Mouse (Mus musculus) bone marrow macrophage, adult 2 months (primary cell): ENCODE data around the gene Capzb. TPM values are rescaled to one million over a fixed set of nuclear protein-coding genes. Genes with fewer than 3 reads are reported as not detected.
A peak's percentile ranks its signal among the peaks of the same experiment; 100 is the strongest.

Experiments
- H3K27ac ChIP-seq: 2 replicates; pipeline ENCODE4 v1.5.1; 2012; ENCODE audit warnings: low read depth, low read length; ENCODE audit not compliant: insufficient read depth
- H3K4me1 ChIP-seq: 2 replicates; pipeline ENCODE4 v1.6.1; 2012; ENCODE audit warnings: low read length; ENCODE audit not compliant: control insufficient read depth, insufficient read depth
- H3K4me3 ChIP-seq: 2 replicates; pipeline ENCODE4 v1.5.1; 2012; ENCODE audit warnings: mild to moderate bottlenecking, low read length, moderate library complexity; ENCODE audit not compliant: insufficient read depth
- CTCF ChIP-seq: IDR thresholded peaks from 2 replicates; pipeline ENCODE4 v1.5.1; 2012; ENCODE audit warnings: low read depth, mild to moderate bottlenecking, low read length, moderate library complexity
- POLR2A ChIP-seq: IDR thresholded peaks from 2 replicates; pipeline ENCODE4 v1.6.1; 2012; ENCODE audit warnings: mild to moderate bottlenecking, low read depth, low read length, borderline replicate concordance
- polyA plus RNA-seq: library from polyadenylated mRNA; stranded (reverse); fragments of >200 nt; gene quantifications from 2 replicates; pipeline ENCODE4 v1.2.4, GENCODE M21; 2012; ENCODE audit not compliant: missing spikeins, insufficient read depth, insufficient read length

Gene Capzb
- polyA plus RNA-seq, 1 experiment: 483 TPM

DNA sequence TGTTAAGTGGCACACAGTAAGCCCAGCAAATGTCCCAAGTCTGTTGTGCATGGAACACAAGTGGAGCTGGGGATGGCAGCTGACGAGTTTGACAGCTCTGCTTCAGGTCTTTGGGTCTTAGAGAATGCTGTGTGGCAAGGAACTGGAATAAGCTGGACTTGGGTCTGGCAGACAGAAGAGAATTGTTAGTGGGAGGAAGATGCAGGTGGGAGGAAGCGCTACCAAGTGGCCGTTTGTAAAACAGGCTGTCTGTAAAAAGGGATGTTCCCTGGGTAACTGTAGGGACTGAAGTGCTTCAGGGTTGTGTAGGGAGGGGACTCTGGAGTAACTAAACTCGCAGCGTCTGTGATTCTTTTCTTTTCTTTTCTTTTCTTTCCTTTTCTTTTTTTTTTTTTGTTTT lies 32.4 kb downstream of the Capzb start:
- H3K4me1 ChIP-seq: peaks cover 58% of the 10 kb centered on the region
- no peak for TF ChIP-seq POLR2A
- no peak for TF ChIP-seq CTCF
- H3K4me3 ChIP-seq: no peak overlapping the region
- H3K27ac ChIP-seq: no peak overlapping the region

DNA sequence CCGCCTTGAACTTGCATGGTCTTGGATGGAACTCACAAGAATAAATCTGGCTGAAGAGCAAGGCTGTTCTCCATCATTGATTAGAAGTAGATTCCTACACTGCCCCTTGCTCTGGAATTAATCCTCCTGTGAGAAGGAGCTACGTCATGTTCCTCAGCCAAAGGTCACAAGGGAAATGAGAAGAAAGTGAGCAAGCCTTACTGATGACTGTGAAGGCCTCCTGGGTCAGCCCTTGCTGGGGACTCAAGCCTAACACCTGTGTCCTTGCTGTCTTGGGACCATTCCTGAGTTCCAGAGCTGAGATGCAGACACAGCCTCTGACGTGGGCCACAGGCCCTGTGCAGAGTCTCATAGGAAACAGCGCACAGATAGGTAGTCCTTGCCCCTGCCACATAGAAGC lies 33.2 kb downstream of the Capzb start:
- no peak for TF ChIP-seq POLR2A
- TF ChIP-seq CTCF: no peak
- no peak overlapping the region for H3K4me3 ChIP-seq
- H3K27ac ChIP-seq: no peak overlapping the region
- peaks cover 58% of the 10 kb centered on the region for H3K4me1 ChIP-seq

DNA sequence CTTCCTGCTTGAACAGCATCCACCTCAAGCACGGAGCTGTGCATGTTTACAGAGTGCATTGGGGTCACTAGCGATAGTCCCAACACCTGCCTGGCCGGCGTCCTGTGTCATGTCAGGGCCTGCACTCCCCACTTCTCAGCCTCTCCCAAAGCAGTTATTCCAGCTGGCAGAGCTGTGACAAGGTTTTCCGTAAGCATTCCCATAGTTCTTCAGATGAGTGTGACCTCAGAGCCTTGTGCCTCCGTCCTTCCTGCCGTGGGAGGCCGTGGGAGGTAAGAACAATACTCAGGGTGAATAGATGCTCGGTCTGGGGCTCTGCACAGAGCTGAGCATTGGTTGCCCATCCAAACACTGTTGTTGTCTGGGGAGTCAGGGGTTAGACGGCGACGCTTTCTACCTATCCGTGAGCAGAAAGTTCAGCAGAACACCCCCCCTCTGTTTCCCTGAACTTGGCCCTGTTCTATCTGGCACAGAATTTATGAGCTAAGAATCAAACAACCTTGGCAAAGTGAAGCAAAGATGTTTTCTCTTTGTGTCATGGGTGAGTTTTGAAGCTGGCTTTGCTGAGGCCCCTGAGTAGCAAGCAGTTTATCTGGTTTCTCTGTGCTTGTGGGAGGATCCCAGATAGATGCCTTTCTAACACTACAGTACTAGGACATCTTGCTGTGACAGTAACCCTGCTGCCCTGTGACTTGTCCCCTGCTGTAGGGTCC lies 34.0 kb downstream of the Capzb start:
- Histone ChIP-seq H3K4me3 (no peak overlapping the region), H3K27ac (peak overlapping the region; percentile 66; the same call in 1 of the 2 replicates), H3K4me1 (peaks cover 60% of the 10 kb centered on the region)
- TF ChIP-seq POLR2A: no peak
- no peak for TF ChIP-seq CTCF

DNA sequence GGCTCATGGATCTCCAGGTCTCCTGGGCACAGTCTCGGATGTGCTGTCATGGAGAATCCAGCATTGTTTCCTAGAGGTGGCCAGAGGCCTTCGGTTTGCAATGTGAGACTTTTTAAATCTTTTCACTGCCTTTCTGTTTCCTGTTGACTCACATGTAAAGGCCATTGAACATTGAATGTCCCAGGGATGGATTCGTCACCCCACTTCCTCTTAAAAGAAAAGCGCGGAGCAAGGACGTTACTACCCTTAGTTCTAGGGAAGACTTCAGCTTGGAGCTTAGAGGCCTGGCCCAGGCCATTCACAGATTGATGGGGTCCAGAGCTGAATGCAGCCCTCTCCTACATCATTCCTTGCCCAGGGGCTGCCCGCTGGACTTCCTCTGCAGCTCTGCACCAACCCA lies 35.2 kb downstream of the Capzb start:
- TF ChIP-seq CTCF (no peak), POLR2A (no peak)
- Histone ChIP-seq H3K4me3 (no peak overlapping the region), H3K4me1 (peaks cover 65% of the 10 kb centered on the region), H3K27ac (peak overlapping the region; percentile 66)

DNA sequence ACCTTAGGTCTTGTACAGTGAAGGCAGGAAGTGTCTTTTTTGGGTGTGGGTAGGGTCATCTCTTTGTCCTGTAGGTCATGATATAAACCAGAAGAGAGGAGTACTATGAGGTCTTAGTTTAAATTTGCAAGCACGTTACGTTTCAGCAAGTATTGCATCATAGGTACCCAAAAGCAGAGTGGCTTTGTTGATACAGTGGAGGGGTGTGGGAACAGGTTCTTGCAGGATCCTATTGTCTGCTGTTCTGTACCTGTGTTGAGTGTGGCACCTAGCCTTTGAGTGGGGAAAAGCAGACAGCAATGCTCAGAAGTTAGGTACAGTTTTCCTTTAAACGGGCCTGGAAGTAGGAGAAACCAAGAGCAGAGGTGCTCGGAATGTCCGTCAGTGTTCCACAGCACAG lies 36.6 kb downstream of the Capzb start:
- Histone ChIP-seq H3K4me1 (peaks cover 75% of the 10 kb centered on the region), H3K27ac (no peak overlapping the region), H3K4me3 (no peak overlapping the region)
- no peak for TF ChIP-seq POLR2A
- no peak for TF ChIP-seq CTCF

DNA sequence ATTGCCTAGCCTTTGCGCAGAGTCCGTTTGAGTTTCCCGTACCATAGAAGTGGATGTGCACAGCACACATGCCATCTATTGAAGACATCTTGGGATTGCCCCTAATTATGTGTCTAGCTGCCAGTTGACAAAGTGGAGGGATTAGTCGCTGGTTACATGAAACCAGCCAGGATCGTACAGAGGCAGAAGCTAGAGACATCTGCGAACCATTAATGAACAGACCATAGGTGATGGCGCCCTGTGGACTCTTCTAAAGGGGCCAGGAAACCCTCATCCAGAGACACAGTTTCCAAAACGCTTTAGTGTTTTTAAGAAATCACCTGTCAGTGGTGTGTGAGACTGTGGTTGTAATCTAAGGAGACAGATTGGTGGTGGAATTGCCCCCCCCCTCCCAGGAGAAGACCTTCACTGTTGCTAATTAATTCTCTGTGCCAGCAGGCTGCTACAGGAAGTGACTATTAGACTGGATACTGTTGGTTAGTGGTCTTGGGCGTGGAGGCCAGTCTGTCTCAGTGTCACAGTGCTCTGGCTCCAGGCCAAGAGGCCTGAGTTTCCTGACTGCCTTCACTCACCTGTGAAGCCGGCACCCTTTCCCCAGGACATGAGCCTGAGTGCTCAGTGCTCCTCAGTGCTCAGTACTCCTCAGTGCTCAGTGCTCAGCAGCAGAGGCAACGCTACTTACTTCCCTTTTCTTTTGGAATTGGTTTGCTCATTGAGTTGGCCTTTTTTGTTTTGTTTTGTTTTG lies 37.8 kb downstream of the Capzb start:
- TF ChIP-seq POLR2A (no peak), CTCF (no peak)
- Histone ChIP-seq H3K4me3 (no peak overlapping the region), H3K27ac (peak overlapping the region; percentile 92), H3K4me1 (peaks cover 84% of the 10 kb centered on the region)

DNA sequence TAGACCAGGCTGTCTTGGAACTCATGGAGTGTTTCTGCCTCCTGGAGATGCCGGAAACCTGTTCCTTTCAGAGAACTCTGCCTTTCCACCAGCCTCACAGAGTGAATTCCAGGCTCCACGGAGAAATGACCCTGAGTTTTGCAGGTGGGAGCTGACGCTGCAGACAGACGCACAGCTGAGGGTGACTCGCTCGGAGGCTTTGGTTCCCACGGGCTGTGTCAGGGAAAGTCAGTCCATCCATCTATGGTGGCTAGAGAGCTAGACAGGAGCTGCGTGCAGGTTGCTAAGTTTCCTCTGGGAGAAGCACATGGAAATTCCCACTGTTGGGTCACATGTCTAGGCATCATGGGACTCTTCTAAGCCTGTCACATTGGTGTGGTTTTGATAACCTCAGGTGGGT lies 38.5 kb downstream of the Capzb start:
- peak overlapping the region; percentile 92 for H3K27ac ChIP-seq
- 0 out of 2 replicates have a peak overlapping the region, but pooled peaks have one; percentile 3 for H3K4me3 ChIP-seq
- no peak for TF ChIP-seq CTCF
- TF ChIP-seq POLR2A: no peak
- H3K4me1 ChIP-seq: peaks cover 88% of the 10 kb centered on the region

DNA sequence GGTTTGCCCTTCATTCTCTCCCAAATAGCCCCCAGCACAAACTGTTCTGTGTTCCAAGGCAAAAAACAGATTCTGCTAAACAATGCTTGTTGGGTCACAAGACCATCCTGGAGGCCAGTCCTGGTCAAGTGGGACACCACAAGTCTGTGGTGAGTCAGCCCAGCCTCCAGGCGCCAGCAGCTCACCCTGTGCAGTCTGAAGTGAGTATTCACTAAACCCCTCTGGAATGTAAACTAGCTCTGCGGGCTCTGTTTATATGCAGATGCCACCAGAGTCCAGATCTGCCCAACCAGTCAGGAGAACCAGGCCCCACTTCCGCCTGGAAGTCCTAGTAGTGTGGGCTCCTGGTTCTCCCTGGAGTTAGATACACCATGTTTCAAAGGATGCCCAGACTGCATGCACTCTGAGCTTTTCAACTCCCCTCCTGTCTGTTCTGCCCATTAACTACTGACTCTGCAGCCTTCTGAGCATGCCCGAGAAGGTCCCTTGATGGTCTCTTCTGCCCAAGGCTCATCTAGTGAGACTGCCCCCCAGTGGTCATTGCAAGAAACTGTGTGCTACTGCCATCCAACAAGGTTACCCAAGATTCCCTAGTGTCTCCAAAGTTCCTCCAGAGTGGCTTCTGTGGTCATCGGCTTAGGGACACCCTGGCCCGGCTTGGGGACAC lies 39.9 kb downstream of the Capzb start:
- Histone ChIP-seq H3K27ac (peak overlapping the region; percentile 92), H3K4me1 (peaks cover 82% of the 10 kb centered on the region), H3K4me3 (no peak overlapping the region)
- TF ChIP-seq POLR2A: no peak
- TF ChIP-seq CTCF: peak; percentile 83

DNA sequence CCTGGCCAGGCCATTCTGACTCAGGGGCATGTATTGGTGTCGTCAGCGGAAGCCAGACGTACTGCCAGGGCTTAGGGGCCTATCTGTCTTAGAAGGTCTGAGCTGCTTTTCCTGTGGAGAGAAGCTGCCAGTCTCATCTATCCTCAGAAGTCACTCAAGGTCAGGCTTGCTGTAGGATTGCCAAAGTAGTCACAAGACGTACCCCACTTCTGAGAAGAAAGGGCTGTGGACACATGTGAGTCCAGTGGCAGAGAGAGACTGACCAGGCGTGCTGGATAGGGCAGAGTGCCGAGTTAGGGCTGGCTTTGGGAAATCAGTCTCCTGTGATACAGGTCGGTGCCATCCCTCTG lies 40.4 kb downstream of the Capzb start:
- Histone ChIP-seq H3K4me3 (no peak overlapping the region), H3K27ac (peak overlapping the region; percentile 92), H3K4me1 (peaks cover 79% of the 10 kb centered on the region)
- TF ChIP-seq POLR2A (no peak), CTCF (no peak)
